Mouse (Mus musculus): ENCODE data around the gene Ccdc88c.
"Not testable (repeated sequence)": the region's sequence is repeated elsewhere in the genome, so short reads cannot be mapped to it uniquely, and the experiment has no call there.

Gene Ccdc88c

GRCm38 (mm10) chr12:101019031-101019430, 9.8 kb downstream of the Ccdc88c start:
- intact Hi-C loops (cut with DNase I) = no loop called here

- intact Hi-C loops (cut with DNase I) = no loop called here
These were observed 10.9 kb downstream of the Ccdc88c start for GRCm38 (mm10) chr12:101017971-101018371.

- intact Hi-C loops (cut with DNase I) = no loop called here
These were observed 12.4 kb downstream of the Ccdc88c start for GRCm38 (mm10) chr12:101016412-101016928.

- intact Hi-C loops (cut with DNase I) = no loop called here
These were observed 12.9 kb downstream of the Ccdc88c start for GRCm38 (mm10) chr12:101015926-101016325.

- intact Hi-C loops (cut with DNase I) = no loop called here
These were observed 13.7 kb downstream of the Ccdc88c start for GRCm38 (mm10) chr12:101015165-101015560.

- intact Hi-C loops (cut with DNase I) = no loop called here
These were observed 14.2 kb downstream of the Ccdc88c start for GRCm38 (mm10) chr12:101014549-101015164.

- intact Hi-C loops (cut with DNase I) = not testable (repeated sequence)
These were observed 15.2 kb downstream of the Ccdc88c start for GRCm38 (mm10) chr12:101013668-101014067.

GRCm38 (mm10) chr12:101013078-101013665, 15.7 kb downstream of the Ccdc88c start:
- intact Hi-C loops (cut with DNase I) = no loop called here

GRCm38 (mm10) chr12:101012197-101013077, 16.4 kb downstream of the Ccdc88c start:
- intact Hi-C loops (cut with DNase I) = no loop called here

- intact Hi-C loops (cut with DNase I) = no loop called here
These were observed 17.8 kb downstream of the Ccdc88c start for GRCm38 (mm10) chr12:101011017-101011416.

- intact Hi-C loops (cut with DNase I) = no loop called here
These were observed 18.5 kb downstream of the Ccdc88c start for GRCm38 (mm10) chr12:101010148-101010920.

- intact Hi-C loops (cut with DNase I) = no loop called here
These were observed 19.6 kb downstream of the Ccdc88c start for GRCm38 (mm10) chr12:101009225-101009624.

GRCm38 (mm10) chr12:101008648-101009047, 20.2 kb downstream of the Ccdc88c start:
- intact Hi-C loops (cut with DNase I) = no loop called here

GRCm38 (mm10) chr12:101007968-101008481, 20.8 kb downstream of the Ccdc88c start:
- intact Hi-C loops (cut with DNase I) = no loop called here

GRCm38 (mm10) chr12:101007427-101007826, 21.4 kb downstream of the Ccdc88c start:
- intact Hi-C loops (cut with DNase I) = no loop called here

- intact Hi-C loops (cut with DNase I) = no loop called here
These were observed 23.0 kb downstream of the Ccdc88c start for GRCm38 (mm10) chr12:101005665-101006420.

GRCm38 (mm10) chr12:101004982-101005381, 23.9 kb downstream of the Ccdc88c start:
- intact Hi-C loops (cut with DNase I) = no loop called here

GRCm38 (mm10) chr12:101002801-101003513, 25.9 kb downstream of the Ccdc88c start:
- intact Hi-C loops (cut with DNase I) = no loop called here
